Mouse (Mus musculus) megakaryocyte, embryonic 14.5 days (primary cell): ENCODE results near the gene Kcnj10.

Source experiments
- FLI1 ChIP-seq: IDR thresholded peaks from 2 replicates; pipeline ENCODE4 v1.6.1; 2012; ENCODE audit warnings: low read length, inconsistent platforms, mixed read lengths
- GATA1 ChIP-seq: IDR thresholded peaks from 3 replicates; pipeline ENCODE4 v1.6.1; 2012; ENCODE audit warnings: mixed read lengths, low read length, inconsistent platforms, borderline replicate concordance

- TF ChIP-seq GATA1, result no peak
- no peak for TF ChIP-seq FLI1
Measured at GRCm38 (mm10) chr1:172300247-172300646, 40.8 kb upstream of the Kcnj10 start.
